Mouse (Mus musculus) urinary bladder, adult 18-20 months (tissue): ENCODE results near the gene Vps52.

Experiments
- DNase-seq, 2 experiments: peaks; one replicate each; pipeline ENCODE4 v3.0.0; 2022; ENCODE audit warnings: low spot score in 2 of 2, mixed read lengths in 2 of 2

The Vps52 gene

DNA sequence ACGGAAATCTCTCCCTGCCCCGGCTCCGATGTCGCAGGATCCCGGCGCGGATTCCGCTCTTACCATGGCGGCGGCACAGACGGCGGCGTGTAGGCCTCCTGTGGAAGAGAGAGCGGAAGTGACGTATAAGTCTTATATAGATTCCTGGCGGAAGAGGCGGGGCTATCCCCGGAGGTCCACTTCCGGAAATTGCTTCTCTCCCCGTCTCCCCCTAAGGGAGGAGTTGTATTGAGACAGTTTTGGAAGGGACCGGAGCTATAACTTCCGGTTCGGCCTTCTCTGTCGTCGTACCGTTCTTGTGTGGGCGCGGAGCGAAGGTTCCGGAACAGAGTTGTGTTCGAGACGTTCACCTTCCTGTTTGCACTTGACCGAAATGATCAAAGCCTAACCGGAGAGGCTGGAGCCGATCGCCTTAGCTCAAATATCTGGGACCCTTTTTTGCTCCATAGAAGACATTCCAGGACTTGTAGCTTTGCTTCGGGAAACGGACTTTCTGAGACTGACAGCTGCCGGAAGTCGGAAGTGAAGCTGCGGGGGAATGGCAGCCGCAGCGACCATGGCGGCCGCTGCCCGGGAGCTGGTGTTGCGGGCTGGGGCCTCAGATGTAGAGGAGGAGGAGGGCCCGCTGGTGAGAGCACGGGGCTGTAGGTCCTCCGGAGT, at the start of gene Vps52, which contains the start of gene Rps18:
Gene Vps52, plus strand, starts transcription at position 258 of the 660 bp plus-strand sequence.
Gene Rps18, minus strand, starts transcription at position 447 of the 660 bp plus-strand sequence.
- peak; percentile 90 to 93 for DNase-seq

DNA sequence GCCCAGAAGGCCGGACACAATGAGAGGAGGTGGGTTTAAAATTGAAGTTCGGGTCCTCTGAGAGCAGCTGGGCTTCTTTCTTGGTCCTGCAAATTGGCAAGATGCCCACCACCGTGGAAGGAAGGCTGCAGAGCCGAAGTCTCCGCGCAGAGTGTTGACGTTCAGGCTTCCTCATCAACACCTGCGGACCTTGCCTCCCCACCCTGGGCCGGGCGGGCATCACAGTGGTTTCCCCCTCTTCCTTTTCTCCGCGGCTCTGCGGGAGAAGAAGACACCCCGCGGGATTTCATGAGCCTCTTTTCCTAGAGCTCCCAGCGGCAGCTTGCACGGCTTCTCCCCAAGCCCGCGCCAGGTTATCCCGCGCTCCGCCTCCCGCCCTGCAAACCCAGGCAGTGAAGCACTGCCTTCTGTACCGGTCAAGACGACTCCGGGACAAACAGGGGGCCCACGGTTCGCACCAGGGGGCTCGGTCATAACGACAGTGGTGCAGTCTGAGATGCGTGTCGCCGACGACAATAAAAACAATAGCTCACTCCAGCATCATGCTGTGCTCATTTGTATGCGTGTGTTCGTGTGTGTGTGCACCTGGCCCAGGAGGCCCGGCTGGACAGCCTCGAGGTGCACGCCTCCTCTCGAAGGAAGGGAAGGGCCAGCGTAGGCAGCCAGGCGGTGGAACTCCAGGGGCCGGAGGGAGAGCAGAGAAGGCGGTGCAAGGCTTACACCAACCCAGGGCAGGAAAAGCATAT, 47.1 kb upstream of the Vps52 start:
- peak in 1 of 2 experiments; percentile 59 for DNase-seq

DNA sequence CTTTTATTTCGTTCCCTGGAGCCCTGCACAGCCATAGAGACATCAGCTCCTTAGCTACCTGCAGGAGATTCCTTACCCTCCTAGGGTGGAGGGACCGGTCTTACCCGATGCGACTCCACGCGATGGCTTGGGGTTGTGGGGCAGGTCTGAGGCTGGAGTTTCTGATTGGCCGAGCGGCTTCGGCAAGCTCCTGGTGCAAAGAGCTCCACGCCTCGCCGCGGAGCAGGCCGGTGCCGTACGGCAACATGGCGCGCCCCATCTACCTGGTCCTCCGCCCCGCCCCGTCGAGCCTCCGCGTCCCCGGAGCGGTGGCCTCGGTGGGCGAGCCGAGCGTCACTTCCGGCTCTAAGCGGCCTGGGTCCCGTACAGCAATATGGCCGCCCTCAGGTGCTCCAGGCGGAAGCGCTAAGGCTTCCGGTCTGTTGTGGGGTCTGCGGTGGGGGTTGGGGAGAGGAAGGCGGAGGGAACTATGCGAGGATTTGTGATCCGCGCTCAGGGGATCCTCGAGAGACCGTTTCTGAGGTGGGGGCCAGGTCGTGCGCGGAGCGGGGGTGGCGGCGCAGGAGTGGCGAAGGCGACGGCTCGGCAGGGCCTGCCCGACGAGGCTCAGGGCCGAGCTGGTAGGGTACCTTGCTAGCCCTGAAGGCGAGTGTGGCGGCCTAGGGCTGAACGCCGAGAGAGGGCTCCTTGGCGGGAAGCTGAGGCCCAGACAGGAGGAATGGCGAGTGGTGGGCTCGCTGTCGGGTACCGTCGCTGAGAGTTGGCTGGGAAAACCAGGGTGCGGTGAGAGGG, 46.3 kb upstream of the Vps52 start, which contains the start of gene Daxx:
Gene Daxx, plus strand, starts transcription at position 338 of the 792 bp plus-strand sequence.
- peak; percentile 98 to 99 for DNase-seq

DNA sequence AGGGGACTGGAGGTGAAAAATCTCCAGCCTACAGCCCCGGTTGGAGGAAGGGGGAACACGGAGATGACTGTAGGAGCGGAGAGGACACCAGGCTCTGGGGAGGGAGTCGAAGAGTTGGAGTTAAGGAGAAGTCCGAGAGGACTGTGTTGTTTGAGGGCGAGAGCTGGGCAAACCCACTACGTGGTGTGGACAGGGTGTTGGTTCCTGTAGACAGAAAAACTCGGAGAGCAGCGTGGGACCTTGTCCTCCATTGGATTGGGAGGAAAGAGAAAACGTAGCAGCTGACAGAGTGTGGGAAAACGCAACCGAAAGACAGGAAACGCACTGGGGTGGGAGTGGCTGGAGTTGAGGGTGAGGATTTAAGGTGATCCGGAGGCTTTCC, 45.8 kb upstream of the Vps52 start:
- DNase-seq, result peak in 1 of 2 experiments; percentile 63

DNA sequence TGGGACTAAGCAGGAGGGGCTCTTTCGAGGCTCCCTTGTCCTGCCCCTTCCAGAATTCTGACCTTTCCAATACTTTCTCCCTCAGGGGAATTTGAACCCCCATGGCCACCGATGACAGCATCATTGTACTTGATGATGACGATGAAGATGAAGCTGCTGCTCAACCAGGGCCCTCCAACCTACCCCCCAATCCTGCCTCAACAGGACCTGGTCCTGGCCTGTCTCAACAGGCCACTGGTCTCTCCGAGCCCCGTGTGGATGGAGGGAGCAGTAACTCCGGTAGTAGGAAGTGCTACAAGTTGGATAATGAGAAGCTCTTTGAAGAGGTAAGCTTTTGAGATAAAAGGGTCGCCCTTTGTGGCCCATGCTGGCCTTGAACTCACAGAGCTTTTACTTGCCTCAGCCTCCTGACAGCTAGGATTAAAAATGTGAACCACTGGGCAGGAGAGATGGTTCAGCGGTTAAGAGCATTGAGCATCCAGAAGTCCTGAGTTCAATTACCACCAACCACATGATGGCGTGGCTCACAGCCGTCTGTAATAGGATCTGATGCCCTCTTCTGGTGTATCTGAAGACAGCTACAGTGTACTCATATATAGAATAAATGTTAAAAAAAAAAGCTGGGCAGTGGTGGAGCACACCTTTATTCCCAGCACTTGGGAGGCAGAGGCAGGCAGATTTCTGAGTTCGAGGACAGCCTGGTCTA, 45.1 kb upstream of the Vps52 start:
- DNase-seq, result no peak

DNA sequence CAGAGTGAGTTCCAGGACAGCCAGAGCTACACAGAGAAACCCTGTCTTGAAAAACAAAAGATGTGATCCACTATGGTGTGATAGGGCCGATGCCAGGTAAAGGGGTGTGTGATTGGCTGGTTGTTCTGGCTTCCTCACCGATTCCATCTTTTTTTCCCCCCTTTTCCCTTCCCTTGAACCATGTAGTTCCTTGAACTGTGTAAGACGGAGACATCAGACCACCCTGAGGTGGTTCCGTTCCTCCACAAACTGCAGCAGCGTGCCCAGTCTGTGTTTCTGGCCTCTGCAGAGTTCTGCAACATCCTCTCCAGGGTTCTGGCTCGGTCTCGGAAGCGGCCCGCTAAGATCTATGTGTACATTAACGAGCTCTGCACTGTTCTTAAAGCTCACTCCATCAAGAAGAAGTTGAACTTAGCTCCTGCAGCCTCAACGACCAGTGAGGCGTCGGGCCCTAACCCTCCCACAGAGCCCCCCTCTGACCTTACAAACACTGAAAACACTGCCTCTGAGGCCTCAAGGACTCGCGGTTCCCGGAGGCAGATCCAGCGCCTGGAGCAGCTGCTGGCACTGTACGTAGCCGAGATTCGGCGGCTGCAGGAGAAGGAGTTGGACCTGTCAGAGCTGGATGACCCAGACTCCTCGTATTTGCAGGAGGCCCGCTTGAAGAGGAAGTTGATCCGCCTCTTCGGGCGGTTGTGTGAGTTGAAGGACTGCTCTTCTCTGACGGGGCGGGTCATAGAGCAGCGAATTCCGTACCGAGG, 44.4 kb upstream of the Vps52 start:
- DNase-seq, result no peak

DNA sequence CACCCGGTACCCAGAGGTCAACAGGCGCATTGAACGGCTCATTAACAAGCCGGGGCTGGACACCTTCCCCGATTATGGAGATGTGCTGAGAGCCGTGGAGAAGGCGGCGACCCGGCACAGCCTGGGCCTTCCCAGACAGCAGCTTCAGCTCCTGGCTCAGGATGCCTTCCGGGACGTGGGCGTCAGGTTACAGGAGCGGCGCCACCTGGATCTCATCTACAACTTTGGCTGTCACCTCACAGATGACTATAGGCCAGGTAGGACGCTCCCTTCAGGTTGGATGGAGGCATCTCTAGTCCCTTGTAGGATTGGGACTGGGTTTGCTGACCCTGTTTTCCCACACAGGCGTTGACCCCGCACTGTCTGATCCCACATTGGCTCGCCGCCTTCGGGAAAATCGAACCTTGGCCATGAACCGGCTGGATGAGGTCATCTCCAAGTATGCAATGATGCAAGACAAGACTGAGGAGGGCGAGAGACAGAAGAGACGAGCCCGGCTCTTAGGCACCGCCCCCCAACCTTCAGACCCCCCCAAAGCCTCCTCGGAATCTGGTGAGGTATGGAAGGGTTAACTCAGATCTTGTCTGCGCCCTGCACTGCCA, 43.7 kb upstream of the Vps52 start:
- no peak for DNase-seq

DNA sequence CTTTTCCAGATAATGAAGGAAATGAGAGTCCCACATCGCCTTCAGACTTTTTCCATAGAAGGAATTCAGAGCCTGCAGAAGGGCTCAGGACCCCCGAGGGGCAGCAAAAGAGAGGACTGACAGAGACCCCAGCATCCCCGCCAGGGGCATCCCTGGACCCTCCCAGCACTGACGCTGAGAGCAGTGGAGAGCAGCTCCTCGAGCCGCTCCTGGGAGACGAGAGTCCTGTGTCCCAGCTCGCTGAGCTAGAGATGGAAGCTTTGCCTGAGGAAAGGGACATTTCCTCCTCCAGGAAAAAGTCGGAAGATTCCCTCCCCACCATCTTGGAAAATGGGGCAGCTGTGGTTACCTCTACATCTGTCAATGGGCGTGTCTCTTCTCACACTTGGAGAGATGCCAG, 42.3 kb upstream of the Vps52 start:
- DNase-seq, result no peak

DNA sequence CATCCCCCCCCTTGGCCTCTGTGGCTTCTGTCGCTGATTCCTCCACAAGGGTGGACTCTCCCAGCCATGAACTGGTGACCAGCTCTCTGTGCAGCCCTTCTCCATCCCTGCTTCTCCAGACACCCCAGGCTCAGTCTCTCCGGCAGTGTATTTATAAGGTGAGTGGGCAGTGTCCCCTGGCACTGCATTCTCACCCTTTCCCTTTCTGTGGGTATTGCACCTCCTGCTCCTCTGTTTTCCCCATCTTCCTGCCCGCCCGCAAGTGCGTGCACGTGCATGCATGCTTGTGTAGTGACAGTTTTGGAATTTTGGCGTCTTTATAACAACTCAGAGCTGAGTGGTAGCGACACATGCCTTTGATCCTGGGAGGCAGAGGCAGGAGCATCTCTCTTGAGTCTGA, 41.7 kb upstream of the Vps52 start:
- no peak for DNase-seq

DNA sequence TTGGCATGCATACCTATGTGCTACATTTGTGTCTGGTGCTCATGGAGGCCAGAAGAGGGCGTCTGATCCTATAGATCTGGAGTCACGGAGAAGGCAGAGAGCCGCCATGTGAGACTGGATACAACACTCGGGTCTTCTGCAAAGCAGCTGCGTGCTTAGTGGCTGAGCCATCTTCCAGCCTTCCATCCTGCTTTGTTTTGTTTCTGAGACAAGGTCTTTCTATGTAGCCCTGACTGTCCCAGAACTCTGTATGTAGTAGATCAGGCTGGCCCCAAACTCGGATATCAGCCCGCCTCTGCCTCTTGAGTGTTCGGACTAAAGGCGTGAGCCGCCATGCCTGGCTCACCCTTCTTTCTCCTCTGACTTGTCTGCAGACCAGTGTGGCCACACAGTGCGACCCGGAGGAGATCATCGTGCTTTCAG, 40.6 kb upstream of the Vps52 start:
- DNase-seq, result no peak

DNA sequence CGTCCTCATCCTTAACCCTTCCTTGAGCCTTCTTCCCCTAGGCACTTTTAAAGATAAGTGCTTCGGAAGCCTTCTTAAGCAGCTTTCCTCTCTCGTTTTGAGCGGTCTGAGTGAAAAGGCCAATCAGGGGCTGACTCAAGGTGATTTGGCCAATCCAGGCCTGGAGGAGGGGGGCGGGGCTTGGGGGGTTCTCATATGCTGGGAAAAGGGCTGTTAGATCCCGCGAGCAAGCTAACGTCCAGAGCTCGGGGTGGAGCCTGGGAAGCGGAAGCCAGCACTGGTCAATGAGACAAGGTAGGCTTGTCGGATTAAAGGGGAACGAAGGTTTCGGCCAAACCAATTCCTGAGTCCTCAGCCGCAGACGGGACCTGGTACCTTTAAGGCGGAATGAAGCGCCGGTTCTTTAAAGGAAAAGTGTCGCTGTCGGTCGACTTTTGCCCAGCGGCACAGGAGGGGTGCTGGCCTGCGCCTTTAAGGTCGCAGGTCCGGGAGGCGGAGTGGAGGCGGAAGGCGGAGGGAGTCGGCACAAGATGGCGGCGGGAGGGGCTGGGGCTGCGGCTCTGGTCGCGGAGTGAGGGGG, 39.9 kb upstream of the Vps52 start, which contains the start of the genes Tapbp and Zbtb22:
Gene Tapbp, plus strand, starts transcription at position 229 of the 580 bp plus-strand sequence.
Gene Zbtb22, plus strand, starts transcription at position 234 of the 580 bp plus-strand sequence.
- peak; percentile 80 to 95 for DNase-seq

DNA sequence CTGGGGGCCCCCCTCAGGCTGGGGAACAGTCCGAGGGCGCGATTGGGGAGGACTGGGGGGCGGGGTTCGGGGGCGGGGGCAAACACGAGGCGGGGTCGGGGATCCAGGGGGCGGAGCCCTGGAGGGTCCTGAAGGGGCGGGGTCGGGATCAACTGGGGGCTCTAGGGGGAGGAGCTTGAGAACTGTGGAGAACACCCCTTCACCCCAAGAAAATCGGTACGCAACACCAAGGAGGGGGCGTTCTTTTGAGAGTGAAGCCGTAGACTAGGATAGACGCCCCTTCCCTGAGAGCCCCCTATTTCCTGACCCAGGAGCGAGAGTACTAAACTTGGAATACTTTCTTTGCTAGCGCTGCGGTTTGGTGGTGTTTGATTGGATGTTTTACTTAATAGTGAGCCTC, 39.3 kb upstream of the Vps52 start:
- no peak for DNase-seq

DNA sequence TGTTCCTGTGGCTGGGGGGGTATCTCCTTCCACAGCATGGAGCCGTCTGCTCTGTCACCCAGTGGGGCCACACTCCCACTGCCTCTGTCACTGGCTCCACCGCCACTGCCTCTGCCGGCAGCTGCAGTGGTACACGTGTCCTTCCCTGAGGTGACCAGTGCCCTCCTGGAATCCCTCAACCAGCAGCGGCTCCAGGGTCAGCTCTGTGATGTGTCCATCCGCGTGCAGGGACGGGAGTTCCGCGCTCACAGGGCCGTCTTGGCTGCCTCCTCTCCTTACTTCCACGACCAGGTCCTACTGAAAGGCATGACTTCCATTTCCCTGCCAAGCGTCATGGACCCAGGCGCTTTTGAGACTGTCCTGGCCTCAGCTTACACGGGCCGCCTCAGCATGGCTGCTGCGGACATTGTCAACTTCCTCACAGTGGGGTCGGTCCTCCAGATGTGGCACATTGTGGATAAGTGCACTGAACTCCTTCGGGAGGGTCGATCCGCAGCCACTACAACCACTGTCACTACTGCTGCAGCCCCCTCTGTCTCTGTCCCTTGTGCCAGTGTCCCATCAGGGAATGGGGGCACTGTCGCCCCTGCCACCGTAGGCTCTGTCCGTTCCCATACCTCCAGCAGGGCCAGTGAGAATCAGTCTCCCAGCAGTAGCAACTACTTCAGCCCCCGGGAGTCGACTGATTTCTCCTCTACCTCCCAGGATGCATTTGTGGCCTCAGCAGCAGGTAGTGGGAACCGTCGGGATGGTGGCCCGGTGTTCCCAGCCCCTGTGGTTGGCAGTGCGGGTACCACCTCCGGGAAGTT, 38.6 kb upstream of the Vps52 start:
- no peak for DNase-seq

DNA sequence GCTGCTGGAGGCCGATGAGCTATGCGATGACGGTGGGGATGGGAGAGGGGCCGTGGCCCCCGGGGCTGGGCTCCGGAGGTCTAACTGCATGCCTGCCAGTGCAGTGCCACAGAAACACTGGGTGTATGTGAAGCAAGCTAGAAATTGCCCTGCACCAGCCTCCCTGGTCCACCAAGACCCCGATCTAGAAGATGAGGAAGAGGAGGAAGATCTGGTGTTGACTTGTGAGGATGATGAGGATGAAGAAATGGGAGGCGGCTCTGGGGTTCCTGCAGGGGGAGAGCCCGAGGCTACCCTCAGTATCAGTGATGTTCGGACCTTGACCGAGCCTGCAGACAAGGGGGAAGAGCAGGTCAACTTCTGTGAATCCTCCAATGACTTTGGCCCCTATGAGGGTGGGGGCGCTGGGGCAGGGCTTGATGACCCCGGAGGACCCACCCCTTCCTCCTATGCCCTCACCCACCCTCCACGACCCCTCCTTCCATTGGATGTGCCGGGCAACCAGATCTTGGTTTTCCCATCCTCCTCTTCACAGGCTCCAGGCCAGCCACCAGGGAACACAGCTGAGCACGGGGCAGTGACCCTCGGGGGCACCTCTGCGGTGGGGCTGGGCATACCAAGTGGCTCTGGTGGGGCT, 37.8 kb upstream of the Vps52 start:
- no peak for DNase-seq

DNA sequence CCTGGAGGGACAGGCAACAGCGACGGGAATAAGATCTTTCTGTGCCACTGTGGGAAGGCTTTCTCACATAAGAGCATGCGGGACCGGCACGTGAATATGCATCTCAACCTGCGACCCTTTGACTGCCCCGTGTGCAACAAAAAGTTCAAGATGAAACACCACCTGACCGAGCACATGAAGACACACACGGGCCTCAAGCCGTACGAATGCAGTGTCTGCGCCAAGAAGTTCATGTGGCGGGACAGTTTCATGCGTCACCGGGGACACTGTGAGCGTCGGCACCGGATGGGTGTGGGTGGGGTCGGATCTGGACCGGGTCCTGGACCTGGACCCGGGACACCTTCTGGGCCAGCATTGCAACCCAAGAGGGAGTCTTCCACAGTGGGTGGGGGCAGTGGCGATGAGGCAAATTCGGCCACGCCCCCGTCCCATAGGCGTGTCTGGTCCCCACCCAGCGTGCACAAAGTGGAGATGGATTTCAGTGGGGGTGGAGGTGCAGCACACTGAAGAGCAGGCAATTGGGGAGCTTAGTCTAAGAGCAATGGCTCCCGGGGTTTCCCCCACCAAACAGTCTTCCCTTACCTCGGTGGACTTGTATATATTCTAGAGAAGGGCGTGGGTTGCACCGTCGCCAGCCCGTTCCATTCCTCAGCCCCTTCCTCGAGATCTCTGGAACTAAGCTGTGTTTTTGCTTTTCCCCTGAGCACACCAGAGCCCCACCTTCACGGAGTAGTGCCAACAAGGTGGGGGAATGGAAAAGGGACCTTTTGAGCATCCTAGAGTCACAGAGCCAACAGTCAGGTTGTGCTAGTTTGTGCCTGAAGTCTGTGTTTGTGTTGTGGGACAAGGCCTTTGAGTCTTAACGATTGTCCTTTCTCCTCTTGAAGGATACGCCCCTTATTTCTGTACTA, 37.1 kb upstream of the Vps52 start:
- DNase-seq, result peak in 1 of 2 experiments; percentile 45

DNA sequence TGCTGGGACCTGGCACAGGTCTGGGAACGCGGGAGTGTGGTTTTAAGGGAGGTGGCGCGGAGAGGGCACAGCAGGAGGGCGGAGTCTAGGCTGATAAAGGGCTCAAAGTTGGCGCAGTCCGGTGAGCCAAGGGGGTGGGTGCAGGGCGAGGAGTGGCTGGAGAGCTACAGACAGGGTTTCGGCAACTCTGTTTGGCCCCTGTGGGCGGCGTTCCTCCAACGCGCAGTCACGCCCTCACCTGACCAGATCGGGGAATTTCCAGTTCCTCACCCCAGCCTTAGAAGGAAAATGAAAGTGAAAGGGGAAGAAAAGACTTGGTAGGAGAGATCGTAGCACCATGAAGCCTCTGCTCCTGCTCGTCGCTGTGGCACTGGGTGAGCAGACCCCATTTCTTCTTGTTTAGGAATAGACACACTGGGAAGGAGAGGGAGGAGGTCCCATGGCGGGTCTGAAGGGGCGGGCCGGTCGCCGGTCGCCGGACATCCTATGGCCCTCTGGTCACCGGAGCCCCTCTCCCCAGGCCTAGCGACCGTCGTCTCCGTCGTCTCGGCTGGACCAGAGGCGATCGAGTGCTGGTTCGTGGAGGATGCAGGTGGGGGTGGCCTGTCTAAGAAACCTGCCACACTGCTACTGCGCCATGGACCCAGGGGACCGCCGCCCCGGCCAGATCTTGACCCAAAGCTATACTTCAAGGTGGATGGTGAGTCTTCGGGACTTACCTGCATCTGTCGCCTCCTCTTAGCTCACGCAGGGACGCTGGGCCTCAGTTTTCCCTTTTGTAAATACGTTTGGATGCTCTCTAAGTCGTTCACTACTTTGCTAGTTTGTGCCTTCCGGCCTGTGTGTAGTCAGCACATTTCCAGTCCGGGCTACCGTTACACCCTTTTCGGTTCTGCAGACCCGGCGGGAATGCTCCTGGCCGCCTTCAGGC, 36.0 kb upstream of the Vps52 start:
- peak; percentile 78 to 86 for DNase-seq
